8 mouse cellular contexts compared by ENCODE assay signal in the genomic region with DNA sequence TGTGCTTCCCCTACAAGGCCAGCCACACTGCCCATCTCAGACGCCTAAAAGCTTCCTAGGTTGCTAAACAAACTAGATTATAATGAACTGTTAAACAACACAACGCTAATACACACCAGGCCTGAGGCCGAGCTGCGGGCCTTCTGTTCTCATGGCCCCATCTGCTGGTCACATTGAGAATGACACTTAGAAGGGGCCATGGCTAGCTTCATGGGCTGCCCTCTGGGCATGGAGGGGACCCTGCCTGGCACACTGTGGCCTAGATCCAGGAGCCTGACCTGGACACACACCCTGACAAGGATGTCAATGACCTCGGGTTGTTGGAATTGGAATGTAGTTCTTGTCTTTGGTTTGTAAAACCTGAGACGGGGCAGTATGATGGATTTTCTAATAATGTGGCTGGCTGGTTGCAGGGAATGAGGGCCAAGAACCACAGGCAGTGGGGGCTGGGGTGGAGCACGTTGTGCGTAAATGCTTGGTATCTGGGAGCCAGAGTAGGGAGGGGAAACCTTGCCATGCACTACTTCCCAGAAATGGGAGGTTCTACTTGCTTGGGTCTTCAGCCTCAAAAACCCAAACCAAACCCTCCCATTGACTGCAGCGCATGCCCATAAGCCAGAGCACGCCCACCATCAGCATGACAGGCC. TPM values are rescaled to one million over a fixed set of nuclear protein-coding genes. Genes with fewer than 3 reads are reported as not detected.
DNase-seq lines count a peak whose midpoint lies in the region; ATAC-seq and TF ChIP-seq lines count a peak whose summit lies in the region.

No protein-coding gene starts in this region.

- TF ChIP-seq POLR2A in ES-Bruce4 (IDR thresholded peaks at IDR 0.05; ENCODE audit: insufficient read depth, low read length) = no peak

- no peak for ATAC-seq in embryonic facial prominence, embryonic 13.5 days (ENCODE audit: insufficient number of reproducible peaks, insufficient read depth, low FRiP score, low TSS enrichment, low read depth)
- peak; percentile 38 for ATAC-seq in heart, embryonic 16.5 days (replicated peaks; ENCODE audit: extremely low read depth, insufficient read depth, low FRiP score)
- peak; percentile 43; the same call in 1 of the 2 replicates for ATAC-seq in lung, embryonic 15.5 days (ENCODE audit: borderline replicate concordance, extremely low read depth, low FRiP score, low TSS enrichment)
- ATAC-seq in neutrophil, adult 5-6 weeks (ENCODE audit: extremely low read depth, insufficient number of reproducible peaks, low FRiP score, poor library complexity, severe bottlenecking) = peak; percentile 76

- peak; percentile 84 for TF ChIP-seq CTCF in ES-Bruce4 (IDR thresholded peaks at IDR 0.05; ENCODE audit: low read depth, low read length)

- TF ChIP-seq EP300 in ES-Bruce4 (IDR thresholded peaks at IDR 0.05; ENCODE audit: insufficient read depth, low read depth, low read length) = no peak

- H3K27me3 ChIP-seq in ES-Bruce4 (ENCODE audit: control insufficient read depth, insufficient read depth, low read length, poor library complexity, severe bottlenecking) = no peaks in the 10 kb centered on the region
- H3K27me3 ChIP-seq in embryonic facial prominence, embryonic 13.5 days = no peaks in the 10 kb centered on the region
- H3K27me3 ChIP-seq in heart, embryonic 16.5 days (ENCODE audit: control insufficient read depth, insufficient read depth, low read length) = peaks cover 7% of the 10 kb centered on the region; the same call in 1 of the 2 replicates
- no peaks in the 10 kb centered on the region for H3K27me3 ChIP-seq in lung, embryonic 15.5 days

- no peak overlapping the region for H3K9ac ChIP-seq in ES-Bruce4 (ENCODE audit: low read depth, poor library complexity, severe bottlenecking)
- H3K9ac ChIP-seq in embryonic facial prominence, embryonic 13.5 days = no peak overlapping the region
- H3K9ac ChIP-seq in heart, embryonic 16.5 days (ENCODE audit: low read length) = no peak overlapping the region
- H3K9ac ChIP-seq in lung, embryonic 15.5 days = no peak overlapping the region

- peak; percentile 67 for DNase-seq in adrenal gland, postnatal 25 days
- peak; percentile 77 to 84 for DNase-seq in kidney, postnatal 25 days
- DNase-seq in urinary bladder, postnatal 36 days (ENCODE audit: low spot score in 2 of 2) = peak; percentile 66 to 68

- no peaks in the 10 kb centered on the region for H3K4me1 ChIP-seq in ES-Bruce4 (ENCODE audit: control insufficient read depth, insufficient read depth, low read length)
- H3K4me1 ChIP-seq in embryonic facial prominence, embryonic 13.5 days = peaks cover 22% of the 10 kb centered on the region
- H3K4me1 ChIP-seq in heart, embryonic 16.5 days (ENCODE audit: control insufficient read depth, insufficient read depth, low read length) = peaks cover 19% of the 10 kb centered on the region
- peaks cover 34% of the 10 kb centered on the region for H3K4me1 ChIP-seq in lung, embryonic 15.5 days

- H3K4me2 ChIP-seq in embryonic facial prominence, embryonic 13.5 days = no peak overlapping the region
- H3K4me2 ChIP-seq in heart, embryonic 16.5 days (ENCODE audit: low read depth, low read length) = no peak overlapping the region
- no peak overlapping the region for H3K4me2 ChIP-seq in lung, embryonic 15.5 days

- H3K36me3 ChIP-seq in ES-Bruce4 (ENCODE audit: control insufficient read depth, insufficient read depth, low read length, poor library complexity, severe bottlenecking) = peaks cover 17% of the 10 kb centered on the region
- H3K36me3 ChIP-seq in embryonic facial prominence, embryonic 13.5 days = peaks cover 48% of the 10 kb centered on the region
- peaks cover 44% of the 10 kb centered on the region for H3K36me3 ChIP-seq in heart, embryonic 16.5 days (ENCODE audit: control insufficient read depth, insufficient read depth)
- H3K36me3 ChIP-seq in lung, embryonic 15.5 days = peaks cover 48% of the 10 kb centered on the region

- no peak overlapping the region for H3K27ac ChIP-seq in ES-Bruce4 (ENCODE audit: insufficient read depth, low read length)
- H3K27ac ChIP-seq in embryonic facial prominence, embryonic 13.5 days = peak overlapping the region; percentile 39; the same call in 1 of the 2 replicates
- H3K27ac ChIP-seq in heart, embryonic 16.5 days (ENCODE audit: low read length) = no peak overlapping the region
- H3K27ac ChIP-seq in lung, embryonic 15.5 days = no peak overlapping the region

- H3K4me3 ChIP-seq in ES-Bruce4 (ENCODE audit: low read depth, low read length) = no peak overlapping the region
- no peak overlapping the region for H3K4me3 ChIP-seq in embryonic facial prominence, embryonic 13.5 days
- H3K4me3 ChIP-seq in heart, embryonic 16.5 days (ENCODE audit: low read length) = no peak overlapping the region
- H3K4me3 ChIP-seq in lung, embryonic 15.5 days = no peak overlapping the region

- no peaks in the 10 kb centered on the region for H3K9me3 ChIP-seq in ES-Bruce4 (replicated peaks; ENCODE audit: control insufficient read depth, insufficient read depth, low read length, poor library complexity, severe bottlenecking)
- H3K9me3 ChIP-seq in embryonic facial prominence, embryonic 13.5 days = no peaks in the 10 kb centered on the region
- H3K9me3 ChIP-seq in heart, embryonic 16.5 days (replicated peaks; ENCODE audit: control insufficient read depth, low read length) = no peaks in the 10 kb centered on the region
- H3K9me3 ChIP-seq in lung, embryonic 15.5 days = no peaks in the 10 kb centered on the region

- 38% methylated on average over 10 of the region's 10 CpGs for WGBS in embryonic facial prominence, embryonic 13.5 days
- 34% methylated on average over 10 of the region's 10 CpGs for WGBS in heart, embryonic 16.5 days
- 30% methylated on average over 10 of the region's 10 CpGs for WGBS in lung, embryonic 15.5 days

RNA-seq across cellular contexts. Expression of a gene that starts 7.6 kb away (rescaled TPM):
- not detected in 2 replicates for polyA plus RNA-seq in ES-Bruce4 (2011; ENCODE audit: insufficient read depth, insufficient read length, low read depth, missing spikeins)
- 1.5 and 1.6 TPM in 2 replicates for total RNA-seq in adrenal gland, postnatal 25 days (2021)
- 1.2 TPM in 2 replicates for polyA plus RNA-seq in embryonic facial prominence, embryonic 13.5 days (2015; fragmentation: Nextera tagmentation; extraction: Ambion mirVana)
- 1.4 and 1.5 TPM in 2 replicates for polyA plus RNA-seq in heart, embryonic 16.5 days (2015; fragmentation: Nextera tagmentation; extraction: Ambion mirVana)
- polyA plus RNA-seq in lung, embryonic 15.5 days (2015; fragmentation: Nextera tagmentation; extraction: Ambion mirVana) = 2.0 and 2.4 TPM in 2 replicates
- 1.7 and 2.8 TPM in 2 replicates for total RNA-seq in neutrophil, adult 5-6 weeks (2017)

RNA-seq across cellular contexts. Expression of a gene that starts 10.0 kb away (rescaled TPM):
- 358 and 368 TPM in 2 replicates for polyA plus RNA-seq in ES-Bruce4 (2011; ENCODE audit: insufficient read depth, insufficient read length, low read depth, missing spikeins)
- 242 and 255 TPM in 2 replicates for total RNA-seq in adrenal gland, postnatal 25 days (2021)
- 104 and 111 TPM in 2 replicates for polyA plus RNA-seq in embryonic facial prominence, embryonic 13.5 days (2015; fragmentation: Nextera tagmentation; extraction: Ambion mirVana)
- polyA plus RNA-seq in heart, embryonic 16.5 days (2015; fragmentation: Nextera tagmentation; extraction: Ambion mirVana) = 112 and 128 TPM in 2 replicates
- 101 and 104 TPM in 2 replicates for polyA plus RNA-seq in lung, embryonic 15.5 days (2015; fragmentation: Nextera tagmentation; extraction: Ambion mirVana)
- 230 and 273 TPM in 2 replicates for total RNA-seq in neutrophil, adult 5-6 weeks (2017)

RNA-seq across cellular contexts. Expression of a gene that starts 22.3 kb away (rescaled TPM):
- 4.5 and 4.6 TPM in 2 replicates for polyA plus RNA-seq in ES-Bruce4 (2011; ENCODE audit: insufficient read depth, insufficient read length, low read depth, missing spikeins)
- total RNA-seq in adrenal gland, postnatal 25 days (2021) = 0.70 TPM in 1 of 2 replicates, not detected in the other
- polyA plus RNA-seq in embryonic facial prominence, embryonic 13.5 days (2015; fragmentation: Nextera tagmentation; extraction: Ambion mirVana) = 19.9 and 32.0 TPM in 2 replicates
- polyA plus RNA-seq in heart, embryonic 16.5 days (2015; fragmentation: Nextera tagmentation; extraction: Ambion mirVana) = 2.9 and 3.7 TPM in 2 replicates
- polyA plus RNA-seq in lung, embryonic 15.5 days (2015; fragmentation: Nextera tagmentation; extraction: Ambion mirVana) = 11.2 and 12.0 TPM in 2 replicates
- total RNA-seq in neutrophil, adult 5-6 weeks (2017) = not detected in 2 replicates

RNA-seq across cellular contexts. Expression of a gene that starts 30.6 kb away (rescaled TPM):
- polyA plus RNA-seq in ES-Bruce4 (2011; ENCODE audit: insufficient read depth, insufficient read length, low read depth, missing spikeins) = 1.5 and 1.6 TPM in 2 replicates
- total RNA-seq in adrenal gland, postnatal 25 days (2021) = 26.9 and 36.1 TPM in 2 replicates
- polyA plus RNA-seq in embryonic facial prominence, embryonic 13.5 days (2015; fragmentation: Nextera tagmentation; extraction: Ambion mirVana) = 10.5 and 10.9 TPM in 2 replicates
- polyA plus RNA-seq in heart, embryonic 16.5 days (2015; fragmentation: Nextera tagmentation; extraction: Ambion mirVana) = 5.6 and 6.0 TPM in 2 replicates
- 6.2 and 6.6 TPM in 2 replicates for polyA plus RNA-seq in lung, embryonic 15.5 days (2015; fragmentation: Nextera tagmentation; extraction: Ambion mirVana)
- not detected in 2 replicates for total RNA-seq in neutrophil, adult 5-6 weeks (2017)

RNA-seq across cellular contexts. Expression of a gene that starts 38.8 kb away (rescaled TPM):
- 19.2 and 20.8 TPM in 2 replicates for polyA plus RNA-seq in ES-Bruce4 (2011; ENCODE audit: insufficient read depth, insufficient read length, low read depth, missing spikeins)
- total RNA-seq in adrenal gland, postnatal 25 days (2021) = 1.8 and 2.8 TPM in 2 replicates
- 4.9 TPM in 2 replicates for polyA plus RNA-seq in embryonic facial prominence, embryonic 13.5 days (2015; fragmentation: Nextera tagmentation; extraction: Ambion mirVana)
- polyA plus RNA-seq in heart, embryonic 16.5 days (2015; fragmentation: Nextera tagmentation; extraction: Ambion mirVana) = 2.8 and 3.1 TPM in 2 replicates
- 3.5 and 3.7 TPM in 2 replicates for polyA plus RNA-seq in lung, embryonic 15.5 days (2015; fragmentation: Nextera tagmentation; extraction: Ambion mirVana)
- total RNA-seq in neutrophil, adult 5-6 weeks (2017) = 0.12 TPM in 1 of 2 replicates, not detected in the other
